Mouse (Mus musculus) urinary bladder, adult 18-20 months (tissue): Measurements from ENCODE around the gene Grid1.
A peak's percentile ranks its signal among the peaks of the same experiment; 100 is the strongest.

Experiments used
- DNase-seq, 2 experiments: peaks; one replicate each; pipeline ENCODE4 v3.0.0; 2022; ENCODE audit warnings: low spot score in 2 of 2, mixed read lengths in 2 of 2

The Grid1 gene

DNA sequence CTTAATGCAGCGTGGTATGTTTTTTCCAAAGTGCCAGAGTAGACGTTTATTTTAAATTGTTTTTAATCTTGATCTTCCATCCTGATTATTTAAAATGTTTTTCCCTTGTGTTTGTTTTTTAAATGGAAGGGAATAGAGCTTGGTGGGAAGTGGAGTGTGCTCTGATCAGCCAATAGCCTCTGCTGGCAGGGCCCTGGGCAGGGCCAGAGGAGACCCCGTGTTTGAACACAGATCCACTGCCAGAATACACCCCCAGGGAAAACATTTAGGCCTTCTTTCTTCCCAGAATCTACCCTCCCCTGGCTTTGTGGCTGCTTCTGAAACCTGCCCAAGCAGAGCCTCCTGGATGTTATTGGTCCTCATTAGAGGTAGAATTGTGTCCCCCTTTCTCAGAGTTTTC lies 188.8 kb downstream of the Grid1 start:
- DNase-seq: no peak

DNA sequence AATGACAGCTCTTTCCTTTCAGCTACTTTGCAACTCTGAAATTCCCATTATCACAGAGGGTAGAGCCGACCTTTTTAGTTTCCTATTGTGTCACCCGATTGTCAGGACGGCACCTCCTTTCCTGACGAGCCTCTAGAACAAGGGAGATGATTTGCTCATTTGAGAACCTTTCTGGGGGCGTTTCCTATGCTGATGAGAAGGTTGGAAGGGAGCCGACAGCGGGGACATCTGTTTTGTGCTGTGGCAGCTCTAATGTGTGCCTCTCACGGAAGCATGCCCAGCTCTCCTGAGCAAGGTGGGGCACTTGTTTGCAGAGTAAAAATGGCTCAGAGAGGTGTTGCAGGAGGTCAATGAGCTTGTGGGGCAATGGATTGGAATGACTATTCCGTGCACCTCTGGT lies 189.2 kb downstream of the Grid1 start:
- no peak for DNase-seq

DNA sequence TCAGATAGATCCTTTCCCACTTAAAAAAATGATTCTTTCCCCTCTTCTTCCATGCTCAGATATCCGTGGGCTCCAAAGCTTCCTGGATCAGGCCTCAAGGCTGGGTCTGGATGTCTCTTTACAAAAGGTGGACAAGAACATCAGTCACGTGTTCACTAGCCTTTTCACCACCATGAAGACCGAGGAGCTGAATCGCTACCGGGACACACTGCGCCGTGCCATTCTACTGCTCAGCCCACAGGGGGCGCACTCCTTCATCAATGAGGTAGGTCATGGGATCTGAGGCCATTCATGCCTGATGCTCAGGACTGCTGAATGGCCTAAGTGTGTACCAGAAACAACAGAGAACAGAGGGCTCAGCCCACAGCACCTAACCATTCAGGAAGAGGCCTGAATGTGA lies 206.8 kb downstream of the Grid1 start:
- DNase-seq: no peak

DNA sequence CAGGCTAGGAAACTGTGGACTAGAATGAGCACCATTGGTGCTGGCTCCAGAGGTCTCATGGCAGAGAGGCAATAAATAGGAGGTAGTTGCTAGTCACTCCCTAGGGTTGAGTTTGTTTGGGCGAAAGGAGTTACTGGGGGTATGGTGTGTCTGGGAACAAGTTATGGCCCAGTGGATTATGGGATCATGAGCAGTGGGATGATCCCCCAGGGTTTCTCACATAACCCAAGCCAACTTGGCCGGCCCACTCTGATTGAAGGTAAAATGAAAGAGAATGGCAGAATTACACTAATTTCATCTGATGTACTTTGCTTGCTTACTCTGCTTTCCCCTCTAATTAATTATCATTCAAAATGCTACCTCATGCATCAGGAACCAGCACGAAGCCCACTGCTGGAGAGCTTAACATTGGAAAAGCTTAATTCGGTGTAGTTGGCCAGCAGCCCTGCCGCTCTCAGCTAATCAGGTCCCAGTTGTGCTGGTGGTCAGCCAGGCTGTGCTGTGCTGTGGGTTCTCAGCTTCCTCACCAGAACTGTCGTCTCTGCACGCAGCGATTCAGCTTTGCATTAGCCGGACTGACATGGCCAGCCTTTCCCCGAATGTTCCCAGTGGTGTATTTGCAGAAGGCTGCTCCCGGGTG lies 207.7 kb downstream of the Grid1 start:
- DNase-seq: no peak

DNA sequence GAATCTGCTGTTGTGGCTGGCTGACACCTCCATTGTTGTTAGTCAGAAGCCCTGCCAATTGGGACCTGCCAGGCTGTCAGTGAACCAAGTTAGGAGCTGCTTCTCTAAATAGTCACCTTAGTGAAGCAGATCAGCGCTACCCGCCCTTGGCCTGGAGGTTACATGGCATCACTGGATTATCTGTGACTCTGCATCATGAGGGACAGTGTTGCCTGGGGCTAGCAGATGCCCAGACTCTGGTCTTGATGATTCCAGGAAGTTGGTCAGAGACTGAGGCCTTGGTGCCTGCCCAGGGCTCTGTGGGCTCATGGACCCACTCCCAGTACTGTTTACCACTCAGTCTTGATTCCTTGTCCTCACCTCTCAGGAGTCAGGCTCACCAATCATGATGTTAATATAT lies 209.7 kb downstream of the Grid1 start:
- DNase-seq: no peak

DNA sequence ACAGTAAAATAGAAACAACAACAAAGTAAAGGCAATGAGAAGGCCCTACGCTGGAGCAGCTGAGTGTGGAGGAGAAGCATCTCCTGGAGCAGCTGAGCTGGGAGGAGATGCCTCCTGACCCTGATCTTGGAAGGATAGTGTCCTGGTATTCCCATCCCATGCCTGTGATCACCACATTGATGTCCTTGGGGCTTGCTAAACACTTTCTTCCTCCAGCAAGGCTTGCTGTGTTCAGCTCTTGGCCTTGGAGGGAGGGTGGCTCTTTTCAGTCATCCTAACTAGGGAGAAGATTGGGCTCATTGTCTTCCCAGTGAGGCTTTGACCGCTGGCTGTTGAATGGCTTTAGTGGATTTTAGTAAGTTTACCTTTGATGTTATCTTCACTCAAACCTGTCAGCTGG lies 210.4 kb downstream of the Grid1 start:
- DNase-seq: no peak

DNA sequence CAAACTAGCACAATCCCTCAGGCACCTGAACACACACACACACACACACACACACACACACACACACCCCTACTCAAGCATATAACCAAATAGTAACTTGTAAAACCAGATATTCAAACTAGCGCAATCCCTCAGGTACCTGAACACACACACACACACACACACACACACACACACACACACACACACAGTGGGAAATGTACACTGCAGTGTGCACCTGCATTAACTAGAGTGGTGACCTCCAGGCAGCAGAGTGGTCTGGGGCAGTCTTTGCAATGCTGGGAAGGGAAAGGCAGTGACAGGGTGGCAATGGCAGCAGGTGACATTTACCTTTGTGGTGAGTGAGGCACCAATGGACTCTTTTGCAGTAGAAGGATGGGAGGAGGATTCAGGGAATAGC lies 212.4 kb downstream of the Grid1 start:
- no peak for DNase-seq

DNA sequence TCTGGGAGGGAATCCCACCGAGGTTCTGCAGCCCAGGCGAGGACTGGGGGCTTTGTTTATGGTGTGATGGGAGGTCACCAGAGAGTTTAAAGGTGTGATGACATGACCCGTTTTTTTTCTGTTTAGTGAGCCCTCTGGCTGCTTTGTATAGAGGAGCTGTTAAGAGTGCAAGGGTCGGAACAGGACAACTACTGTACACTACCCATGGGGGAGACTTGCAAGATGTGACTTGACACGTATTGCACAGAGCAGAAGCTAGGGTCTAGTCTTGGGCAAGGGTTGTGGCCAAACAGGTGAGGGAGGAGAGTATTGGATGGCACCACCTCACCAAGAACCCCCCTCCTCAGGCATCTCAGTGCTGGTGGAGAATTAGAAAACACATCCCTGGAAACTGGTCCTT lies 224.4 kb downstream of the Grid1 start:
- DNase-seq: no peak

DNA sequence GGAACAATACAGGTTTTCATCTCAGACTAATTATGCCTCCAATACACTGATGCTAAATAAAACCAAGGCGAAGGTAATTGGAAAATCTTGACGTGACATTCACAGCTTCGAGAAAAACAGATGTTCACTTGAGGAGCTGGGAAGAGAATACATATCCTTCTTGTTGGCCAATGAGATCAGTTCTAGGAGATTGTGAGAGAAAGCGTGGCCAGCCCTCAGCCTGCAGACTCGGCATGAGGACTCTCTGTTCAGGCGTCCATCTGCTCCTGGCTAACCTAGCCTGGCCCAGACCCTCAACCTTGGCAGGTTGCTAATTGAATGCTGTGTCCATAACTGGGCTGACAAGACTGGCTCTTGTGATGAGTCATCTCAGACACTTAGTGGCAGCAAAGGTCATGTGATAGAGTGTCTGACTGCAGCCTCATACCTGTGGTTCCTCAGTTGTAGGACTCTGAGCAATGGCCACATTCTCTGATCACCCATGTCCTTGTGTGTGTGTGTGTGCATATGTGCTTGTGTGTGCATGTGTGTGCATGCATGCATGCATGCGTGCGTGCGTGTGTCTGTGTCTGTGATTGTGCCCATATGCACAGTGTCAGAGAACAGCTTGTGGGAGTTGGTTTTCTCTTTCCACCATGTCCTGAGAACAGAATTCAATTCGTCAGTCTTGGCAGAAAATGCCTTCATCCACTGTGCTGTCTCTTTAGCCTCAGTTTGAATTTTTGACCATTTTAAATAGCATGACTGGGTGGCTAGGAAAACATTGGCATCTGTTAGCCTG lies 225.2 kb downstream of the Grid1 start:
- DNase-seq: no peak

DNA sequence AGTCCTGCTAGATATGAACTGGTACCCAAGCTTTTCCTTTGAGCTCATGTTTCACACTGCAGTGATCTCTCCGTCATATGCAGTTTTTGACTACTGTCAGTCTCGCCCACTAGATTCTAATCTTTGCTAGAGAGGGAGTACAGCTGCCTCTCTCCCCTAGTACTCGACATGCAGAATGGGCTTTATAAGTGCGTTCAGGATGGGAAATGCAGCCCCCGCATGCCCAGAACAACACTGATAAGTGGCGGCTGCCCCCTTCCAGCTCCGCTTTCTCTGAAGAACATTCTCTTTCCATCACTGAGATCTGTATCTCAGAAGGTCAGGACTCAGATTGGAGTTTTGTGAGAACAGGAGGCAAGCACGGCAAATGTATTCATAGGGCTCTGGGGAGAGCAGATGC lies 229.3 kb downstream of the Grid1 start:
- no peak for DNase-seq

DNA sequence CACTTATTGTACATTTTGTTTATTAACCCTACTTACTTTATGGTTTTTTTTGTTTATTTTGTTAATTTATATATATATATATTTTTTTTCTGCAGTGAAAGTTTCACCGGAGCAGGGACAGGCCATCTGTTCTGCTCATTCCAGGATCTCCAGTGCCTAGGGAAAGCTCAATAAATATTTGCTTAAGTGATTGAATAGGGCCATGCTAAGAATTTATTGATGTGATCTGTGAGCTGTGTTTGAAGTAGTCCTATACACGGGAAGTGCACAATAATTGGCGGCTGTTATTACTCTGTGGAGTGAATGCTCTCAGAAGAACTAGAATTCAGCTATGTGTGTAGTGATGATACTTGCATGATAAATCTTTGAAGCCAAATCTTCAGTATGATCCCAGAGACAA lies 234.2 kb downstream of the Grid1 start:
- DNase-seq: no peak

DNA sequence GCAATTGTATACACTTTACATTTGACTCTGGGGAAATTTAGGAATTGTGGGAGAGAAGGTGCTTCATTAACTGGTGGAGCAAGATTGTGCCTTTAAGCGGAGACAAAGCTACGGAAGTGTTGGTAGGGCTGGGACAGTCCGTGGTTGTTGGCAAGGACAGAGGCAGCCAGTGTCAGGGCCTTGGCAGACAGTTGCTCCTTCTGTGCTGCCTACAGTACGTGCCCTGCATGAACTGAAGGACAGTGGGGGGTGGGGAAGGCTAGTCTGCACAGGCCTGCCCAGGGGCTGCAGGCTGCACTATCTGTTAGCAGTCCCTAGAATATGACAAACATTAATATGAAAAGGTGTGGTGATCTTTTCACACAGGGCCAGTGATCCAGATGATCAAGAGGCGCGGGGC lies 254.7 kb downstream of the Grid1 start:
- no peak for DNase-seq

DNA sequence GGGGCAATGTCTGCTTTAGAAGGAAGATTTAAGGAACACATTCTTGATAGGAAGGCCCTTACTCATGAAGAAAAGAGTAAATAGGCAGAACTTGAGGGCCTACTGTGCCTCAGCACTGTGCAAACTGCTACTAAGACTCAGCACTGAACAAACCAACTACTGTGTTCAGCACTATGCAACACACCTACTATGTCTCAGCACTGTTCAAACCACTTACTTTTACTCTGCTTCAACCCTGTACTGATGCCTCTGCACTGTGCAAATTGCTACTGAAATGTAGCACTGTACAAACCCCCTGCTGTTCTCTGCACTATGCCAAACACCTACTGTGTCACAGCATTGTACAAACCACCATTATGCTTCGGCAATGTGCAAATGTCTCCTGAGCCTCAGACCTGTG lies 260.0 kb downstream of the Grid1 start:
- no peak for DNase-seq

DNA sequence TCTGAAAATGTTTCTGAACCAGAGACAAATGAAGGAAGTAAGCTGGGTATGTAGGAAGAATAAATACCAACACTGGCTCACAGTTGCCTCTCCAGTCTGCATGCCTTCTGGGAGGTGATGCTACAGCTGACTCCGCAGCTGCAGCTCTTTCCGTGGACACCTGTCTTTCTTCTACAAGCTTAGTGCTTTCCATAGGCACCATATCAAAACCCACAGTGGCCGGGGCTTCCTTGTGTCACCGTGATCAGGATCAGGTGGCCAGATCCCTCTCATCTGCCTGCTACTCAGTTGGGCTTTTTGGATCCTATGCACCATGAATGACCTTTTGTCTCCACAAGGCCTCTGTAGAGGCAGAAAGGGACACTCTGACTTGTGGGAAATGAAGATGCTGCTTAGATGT lies 272.7 kb downstream of the Grid1 start:
- DNase-seq: no peak

DNA sequence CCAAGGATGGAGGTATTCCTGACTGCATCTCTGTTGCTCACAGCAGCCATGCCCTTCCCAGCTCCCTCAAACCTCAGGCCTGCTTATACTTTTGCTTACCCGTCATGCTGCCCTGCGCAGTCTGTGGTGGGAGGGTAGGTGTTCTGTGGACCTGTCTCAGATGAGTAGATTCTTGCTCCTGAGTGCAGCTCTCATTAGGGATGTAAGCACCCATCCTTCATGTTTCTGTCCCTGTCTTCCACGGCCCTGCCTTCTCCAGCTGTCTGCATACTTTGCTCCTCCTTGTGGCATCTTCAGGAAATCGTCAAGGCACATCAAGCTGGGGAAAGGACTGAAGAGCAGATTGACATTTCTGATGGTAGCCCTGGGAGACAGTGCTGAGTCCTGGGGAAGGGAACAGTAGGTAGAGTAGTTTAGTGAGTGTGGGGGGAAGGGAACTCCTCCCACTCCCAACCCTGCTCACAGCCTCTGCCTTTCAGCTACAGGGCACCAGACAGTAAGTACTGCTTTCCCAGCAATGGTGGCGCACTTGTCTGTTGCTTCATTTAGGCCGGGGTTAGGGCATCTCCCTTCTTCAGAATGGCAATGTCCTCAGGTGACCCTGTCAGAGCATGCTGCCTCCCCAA lies 273.8 kb downstream of the Grid1 start:
- no peak for DNase-seq

DNA sequence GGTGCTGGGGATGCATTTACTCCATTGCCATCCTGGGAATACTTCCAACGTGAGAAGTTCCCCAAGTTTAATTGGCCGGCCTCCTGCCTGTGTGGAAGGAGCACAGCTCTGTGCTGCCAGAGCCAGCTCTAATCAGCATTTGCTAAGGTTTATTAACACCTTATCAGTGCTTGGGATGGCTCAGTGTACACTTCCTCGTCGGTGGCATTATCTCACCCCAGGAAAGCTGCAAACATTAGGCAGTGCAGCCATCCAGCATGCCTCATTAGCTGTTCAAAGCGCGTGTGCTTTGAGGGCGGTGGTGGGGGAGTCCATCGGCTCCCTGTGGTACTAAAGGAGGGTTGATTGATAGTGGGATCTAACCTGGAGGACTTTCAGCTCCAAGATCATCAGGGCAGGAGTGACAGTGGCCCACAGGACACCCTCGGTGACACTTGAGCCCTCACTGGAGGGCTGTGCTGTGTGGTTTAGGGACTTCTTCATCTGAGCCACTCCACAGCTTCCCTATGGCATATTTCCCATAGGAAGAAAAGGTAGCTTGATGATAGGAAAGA lies 275.7 kb downstream of the Grid1 start:
- DNase-seq: no peak

DNA sequence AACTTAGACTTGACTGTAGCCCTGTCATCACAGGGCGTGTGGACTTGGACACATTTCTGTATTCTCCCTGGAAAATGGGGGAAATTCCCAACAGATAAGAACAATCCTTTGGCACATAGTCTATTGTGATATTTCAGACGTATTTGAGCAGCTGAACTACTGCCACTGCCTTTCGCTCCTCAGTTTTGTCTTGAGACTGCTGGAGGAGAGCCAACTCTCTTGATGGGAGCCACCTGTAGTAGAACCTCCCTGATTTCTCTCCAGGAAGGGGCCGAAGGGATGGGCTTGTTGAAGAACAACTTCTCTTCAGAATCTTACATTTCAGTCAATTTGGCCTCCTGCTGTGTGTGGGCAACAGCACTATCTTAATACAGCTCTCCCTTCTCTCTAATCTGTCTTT lies 276.2 kb downstream of the Grid1 start:
- DNase-seq: no peak

DNA sequence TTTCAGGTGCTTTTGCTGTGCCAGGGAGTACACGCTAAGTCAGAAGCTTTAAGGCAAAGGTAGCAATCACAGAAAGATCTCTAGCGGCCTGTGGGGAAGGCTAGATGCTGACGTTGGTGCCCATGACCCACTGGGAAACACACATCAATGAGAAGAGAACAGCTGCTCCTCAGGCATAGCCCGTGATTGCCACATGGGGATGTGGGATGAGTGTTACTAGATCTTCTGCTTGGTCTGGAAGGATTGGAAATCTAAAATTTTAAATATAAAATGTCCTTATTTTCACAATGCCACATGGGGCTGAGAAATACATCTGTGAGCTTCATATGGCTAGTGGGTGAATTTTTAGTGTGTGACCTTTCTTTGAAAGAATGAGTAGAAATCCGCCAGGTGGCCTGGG lies 277.3 kb downstream of the Grid1 start:
- no peak for DNase-seq

DNA sequence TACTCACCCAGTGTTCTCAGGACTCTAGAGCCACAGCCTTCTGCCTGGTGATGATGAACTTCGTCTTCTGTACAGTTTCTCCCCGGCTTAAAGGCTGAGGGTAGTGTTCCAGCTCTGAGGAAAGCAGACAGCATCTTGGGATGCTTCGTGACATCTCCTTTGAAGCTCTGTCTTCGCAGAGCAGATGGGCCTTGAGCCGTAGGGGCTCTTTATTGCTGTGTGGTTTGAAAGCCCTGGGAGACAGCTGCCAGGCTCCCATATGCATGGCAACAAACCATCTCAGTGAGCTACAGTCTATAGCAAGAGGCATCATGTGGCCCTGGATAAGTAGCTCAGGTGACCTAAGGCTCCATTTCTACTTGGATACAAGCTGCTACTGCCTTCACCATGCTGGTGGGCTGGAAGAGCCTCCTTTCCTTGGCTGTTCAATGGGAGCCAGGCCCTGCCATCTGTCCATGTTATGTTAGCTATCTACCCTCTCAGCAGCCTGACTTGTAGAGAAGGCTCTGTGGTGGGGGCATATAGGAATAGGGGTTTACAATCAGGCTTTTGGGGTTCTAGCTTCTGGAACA lies 283.8 kb downstream of the Grid1 start:
- DNase-seq: no peak

DNA sequence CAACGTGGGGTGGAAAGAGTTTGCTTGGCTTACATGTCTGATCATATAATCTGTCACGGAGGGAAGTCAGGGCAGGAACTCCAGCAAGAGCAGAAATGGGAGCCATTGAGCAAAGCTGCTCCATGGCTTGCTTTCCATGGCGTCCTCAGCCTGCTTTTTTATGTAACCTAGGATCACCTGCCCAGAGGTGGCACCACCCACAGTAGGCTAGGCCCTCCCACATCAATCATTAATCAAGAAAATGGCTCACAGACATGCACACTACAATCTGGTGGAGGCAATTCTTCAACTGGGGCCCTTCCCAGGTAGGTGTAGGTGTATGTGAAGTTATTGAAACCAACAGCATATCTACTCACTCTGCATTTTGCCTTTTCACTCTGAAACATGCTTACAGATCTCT lies 287.7 kb downstream of the Grid1 start:
- no peak for DNase-seq

DNA sequence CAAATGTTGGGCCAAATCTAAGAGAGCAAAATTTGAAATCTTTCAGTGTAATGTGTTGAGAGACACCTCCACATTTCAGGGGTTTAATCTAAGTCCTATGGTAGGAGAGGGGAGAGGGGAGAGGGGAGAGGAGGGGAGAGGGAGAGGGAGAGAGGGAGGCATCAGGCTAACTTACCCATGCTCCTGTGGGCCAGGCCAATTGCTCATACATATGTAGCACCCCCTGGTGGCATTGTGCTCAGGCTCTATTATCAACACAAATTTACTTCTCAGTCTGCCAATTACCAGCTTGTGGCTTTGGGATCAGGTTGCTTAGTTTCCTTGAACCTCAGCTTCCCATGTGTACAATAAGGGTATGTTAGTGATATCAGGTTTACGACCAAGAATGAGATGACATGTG lies 291.0 kb downstream of the Grid1 start:
- peak in 1 of 2 experiments; percentile 7 for DNase-seq
